Comparison of ENCODE assay signal across 28 mouse cellular contexts in genomic region chr2:73302722-73303121, GRCm38 (mm10). TPM values are rescaled to one million over a fixed set of nuclear protein-coding genes. Genes with fewer than 3 reads are reported as not detected.
DNase-seq lines count a peak whose midpoint lies in the region; ATAC-seq and TF ChIP-seq lines count a peak whose summit lies in the region.
"Had no signal": no experiment of that assay in that cellular context is flagged by ENCODE, and none has a peak within 500 bp of the region (broad histone marks: within the 10 kb centered on the region; RNA-seq: fewer than 3 reads in every experiment).

No protein-coding gene starts in this region.

- no peak for DNase-seq in liver, embryonic 11.5 days (ENCODE audit: low spot score)
- DNase-seq in liver, postnatal 0 days, result no peak
- no peak for DNase-seq in liver, embryonic 13.5 days
- no peak for DNase-seq in right cerebral cortex, postnatal 14 days
- DNase-seq: adrenal gland, adult 8-10 months; adrenal gland, postnatal 14 days; adrenal gland, postnatal 36 days; B cell, adult 2 months; cerebellum, adult 18-20 months; cerebellum, adult 8-10 months; cerebellum, adult 9-11 months; cerebellum, postnatal 25 days; forebrain, postnatal 0 days had no signal

- H3K9ac ChIP-seq in liver, embryonic 11.5 days (ENCODE audit: low read depth, low read length), result no peak overlapping the region
- H3K9ac ChIP-seq in liver, postnatal 0 days (replicated peaks), result no peak overlapping the region
- H3K9ac ChIP-seq in liver, embryonic 13.5 days, result peak overlapping the region; percentile 12; the same call in 1 of the 2 replicates
- H3K9ac ChIP-seq in liver, embryonic 15.5 days, result no peak overlapping the region
- no peak overlapping the region for H3K9ac ChIP-seq in kidney, embryonic 15.5 days
- H3K9ac ChIP-seq: embryonic facial prominence, embryonic 12.5 days; forebrain, embryonic 13.5 days; forebrain, embryonic 15.5 days; forebrain, postnatal 0 days had no signal

- no peaks in the 10 kb centered on the region for H3K27me3 ChIP-seq in liver, embryonic 11.5 days (replicated peaks; ENCODE audit: control insufficient read depth, insufficient read depth, low read length)
- no peaks in the 10 kb centered on the region for H3K27me3 ChIP-seq in liver, postnatal 0 days (ENCODE audit: insufficient read depth, low read length)
- H3K27me3 ChIP-seq in liver, embryonic 13.5 days, result no peaks in the 10 kb centered on the region
- H3K27me3 ChIP-seq in liver, embryonic 15.5 days, result no peaks in the 10 kb centered on the region
- H3K27me3 ChIP-seq in kidney, embryonic 15.5 days, result no peaks in the 10 kb centered on the region
- H3K27me3 ChIP-seq: CH12.LX; embryonic facial prominence, embryonic 12.5 days; forebrain, embryonic 13.5 days; forebrain, embryonic 15.5 days; Patski had no signal

- no peak for TF ChIP-seq CTCF in liver, postnatal 0 days (IDR thresholded peaks at IDR 0.05; ENCODE audit: low read depth)

- peaks cover 11% of the 10 kb centered on the region; the same call in 1 of the 2 replicates for H3K36me3 ChIP-seq in liver, embryonic 11.5 days (ENCODE audit: control insufficient read depth, insufficient read depth, low read length)
- peaks cover 72% of the 10 kb centered on the region for H3K36me3 ChIP-seq in liver, postnatal 0 days (replicated peaks; ENCODE audit: insufficient read depth, low read length)
- H3K36me3 ChIP-seq in liver, embryonic 13.5 days, result peaks cover 73% of the 10 kb centered on the region
- peaks cover 82% of the 10 kb centered on the region for H3K36me3 ChIP-seq in liver, embryonic 15.5 days (replicated peaks)
- peaks cover 66% of the 10 kb centered on the region for H3K36me3 ChIP-seq in kidney, embryonic 15.5 days

- H3K9me3 ChIP-seq in liver, embryonic 11.5 days (ENCODE audit: control insufficient read depth, low read length), result no peaks in the 10 kb centered on the region
- no peaks in the 10 kb centered on the region for H3K9me3 ChIP-seq in liver, postnatal 0 days (ENCODE audit: low read length)
- H3K9me3 ChIP-seq in liver, embryonic 13.5 days (replicated peaks), result no peaks in the 10 kb centered on the region
- H3K9me3 ChIP-seq in liver, embryonic 15.5 days (replicated peaks), result no peaks in the 10 kb centered on the region
- H3K9me3 ChIP-seq in kidney, embryonic 15.5 days (replicated peaks), result no peaks in the 10 kb centered on the region
- H3K9me3 ChIP-seq: embryonic facial prominence, embryonic 10.5 days; embryonic facial prominence, embryonic 12.5 days; forebrain, embryonic 13.5 days; forebrain, embryonic 15.5 days; G1E had no signal

- no peak overlapping the region for H3K4me3 ChIP-seq in liver, embryonic 11.5 days (ENCODE audit: low read depth, low read length)
- H3K4me3 ChIP-seq in liver, postnatal 0 days (ENCODE audit: low read depth, low read length), result no peak overlapping the region
- no peak overlapping the region for H3K4me3 ChIP-seq in liver, embryonic 13.5 days (replicated peaks)
- no peak overlapping the region for H3K4me3 ChIP-seq in liver, embryonic 15.5 days (replicated peaks)
- H3K4me3 ChIP-seq in kidney, embryonic 15.5 days (replicated peaks), result no peak overlapping the region
- H3K4me3 ChIP-seq: embryonic facial prominence, embryonic 10.5 days; embryonic facial prominence, embryonic 12.5 days; forebrain, embryonic 13.5 days; forebrain, embryonic 15.5 days had no signal

- no peak for ATAC-seq in liver, embryonic 11.5 days (replicated peaks; ENCODE audit: low FRiP score)
- ATAC-seq in liver, postnatal 0 days, result no peak
- ATAC-seq in erythroblast, adult 5-6 weeks (replicated peaks; ENCODE audit: low FRiP score, poor library complexity, severe bottlenecking), result peak; percentile 69
- ATAC-seq in liver, embryonic 13.5 days (ENCODE audit: low read depth), result no peak
- no peak for ATAC-seq in liver, embryonic 15.5 days (ENCODE audit: insufficient read depth)
- ATAC-seq in kidney, embryonic 15.5 days (replicated peaks; ENCODE audit: low FRiP score), result no peak
- no peak for ATAC-seq in megakaryocyte progenitor cell, adult 5-6 weeks (replicated peaks; ENCODE audit: poor library complexity)
- ATAC-seq: activated CD4-positive, CD25-positive, alpha-beta regulatory T cell, adult 4 months; CD4-positive, CD25-positive, alpha-beta regulatory T cell, adult 4 months; forebrain, embryonic 13.5 days; forebrain, embryonic 15.5 days; forebrain, postnatal 0 days; Patski had no signal

- WGBS in liver, embryonic 11.5 days, result 86% methylated on average over 9 of the region's 9 CpGs
- 79% methylated on average over 9 of the region's 9 CpGs for WGBS in liver, postnatal 0 days (ENCODE audit: insufficient replicate concordance)
- WGBS in liver, embryonic 13.5 days (ENCODE audit: insufficient replicate concordance), result 72% methylated on average over 9 of the region's 9 CpGs
- 68% methylated on average over 9 of the region's 9 CpGs for WGBS in liver, embryonic 15.5 days (ENCODE audit: insufficient replicate concordance)
- WGBS in kidney, embryonic 15.5 days, result 98% methylated on average over 9 of the region's 9 CpGs

- peak overlapping the region; percentile 70 for H3K27ac ChIP-seq in liver, embryonic 11.5 days (ENCODE audit: low read depth, low read length)
- no peak overlapping the region for H3K27ac ChIP-seq in liver, postnatal 0 days (ENCODE audit: low read depth)
- H3K27ac ChIP-seq in liver, embryonic 13.5 days, result peak overlapping the region; percentile 80
- peak overlapping the region; percentile 78 for H3K27ac ChIP-seq in liver, embryonic 15.5 days (replicated peaks)
- H3K27ac ChIP-seq in kidney, embryonic 15.5 days, result no peak overlapping the region
- H3K27ac ChIP-seq: embryonic facial prominence, embryonic 10.5 days; embryonic facial prominence, embryonic 12.5 days; forebrain, embryonic 13.5 days; forebrain, embryonic 15.5 days had no signal

- H3K4me1 ChIP-seq in liver, embryonic 11.5 days (replicated peaks; ENCODE audit: control insufficient read depth, insufficient read depth, low read length), result peaks cover 15% of the 10 kb centered on the region
- peaks cover 13% of the 10 kb centered on the region; the same call in 1 of the 2 replicates for H3K4me1 ChIP-seq in liver, postnatal 0 days (ENCODE audit: insufficient read depth)
- peaks cover 46% of the 10 kb centered on the region for H3K4me1 ChIP-seq in liver, embryonic 13.5 days (replicated peaks)
- H3K4me1 ChIP-seq in liver, embryonic 15.5 days (replicated peaks), result peaks cover 45% of the 10 kb centered on the region
- no peaks in the 10 kb centered on the region for H3K4me1 ChIP-seq in kidney, embryonic 15.5 days
- H3K4me1 ChIP-seq: embryonic facial prominence, embryonic 10.5 days; embryonic facial prominence, embryonic 12.5 days; forebrain, embryonic 13.5 days; forebrain, embryonic 15.5 days had no signal

- TF ChIP-seq EP300 in liver, postnatal 0 days (IDR thresholded peaks at IDR 0.05; ENCODE audit: low read depth), result no peak

- no peak overlapping the region; the same call in 1 of the 2 replicates for H3K4me2 ChIP-seq in liver, embryonic 11.5 days
- H3K4me2 ChIP-seq in liver, postnatal 0 days (ENCODE audit: low read depth, low read length), result no peak overlapping the region; the same call in 1 of the 2 replicates
- H3K4me2 ChIP-seq in liver, embryonic 13.5 days, result peak overlapping the region; percentile 34; the same call in 1 of the 2 replicates
- H3K4me2 ChIP-seq in liver, embryonic 15.5 days, result no peak overlapping the region
- no peak overlapping the region for H3K4me2 ChIP-seq in kidney, embryonic 15.5 days
- H3K4me2 ChIP-seq: embryonic facial prominence, embryonic 12.5 days; forebrain, embryonic 13.5 days; forebrain, embryonic 15.5 days had no signal

RNA-seq across cellular contexts. Expression of gene Scrn3, which starts 9.7 kb away (rescaled TPM):
- polyA plus RNA-seq in liver, embryonic 11.5 days (2014; fragmentation: Nextera tagmentation; extraction: Ambion mirVana), result 27.6 and 31.6 TPM in 2 replicates
- 20.5 and 21.9 TPM in 2 replicates for polyA plus RNA-seq in liver, postnatal 0 days (2015; fragmentation: Nextera tagmentation; extraction: Ambion mirVana)
- 19.2 and 21.1 TPM in 2 replicates for total RNA-seq in erythroblast, adult 5-6 weeks (2015; ENCODE audit: low replicate concordance)
- 32.5 and 33.6 TPM in 2 replicates for total RNA-seq in erythroblast, adult 5-6 weeks (2017; ENCODE audit: low replicate concordance)
- polyA plus RNA-seq in liver, embryonic 13.5 days (2015; fragmentation: Nextera tagmentation; extraction: Ambion mirVana), result 26.3 and 30.4 TPM in 2 replicates
- polyA plus RNA-seq in liver, embryonic 15.5 days (2015; fragmentation: Nextera tagmentation; extraction: Ambion mirVana), result 27.9 and 28.5 TPM in 2 replicates
- polyA plus RNA-seq in kidney, embryonic 15.5 days (2015; fragmentation: Nextera tagmentation; extraction: Ambion mirVana), result 18.5 TPM in 2 replicates
- 7.5 and 13.9 TPM in 2 replicates for total RNA-seq in megakaryocyte progenitor cell, adult 5-6 weeks (2015)
- 15.5 and 22.7 TPM in 2 replicates for total RNA-seq in megakaryocyte progenitor cell, adult 5-6 weeks (2017)

RNA-seq across cellular contexts. Expression of gene Cir1, which starts 9.8 kb away (rescaled TPM):
- polyA plus RNA-seq in liver, embryonic 11.5 days (2014; fragmentation: Nextera tagmentation; extraction: Ambion mirVana), result 22.1 and 22.6 TPM in 2 replicates
- polyA plus RNA-seq in liver, postnatal 0 days (2015; fragmentation: Nextera tagmentation; extraction: Ambion mirVana), result 18.4 and 21.4 TPM in 2 replicates
- total RNA-seq in erythroblast, adult 5-6 weeks (2015; ENCODE audit: low replicate concordance), result 57.6 and 67.9 TPM in 2 replicates
- total RNA-seq in erythroblast, adult 5-6 weeks (2017; ENCODE audit: low replicate concordance), result 76.7 and 127 TPM in 2 replicates
- 21.3 and 23.9 TPM in 2 replicates for polyA plus RNA-seq in liver, embryonic 13.5 days (2015; fragmentation: Nextera tagmentation; extraction: Ambion mirVana)
- polyA plus RNA-seq in liver, embryonic 15.5 days (2015; fragmentation: Nextera tagmentation; extraction: Ambion mirVana), result 14.1 and 17.4 TPM in 2 replicates
- 24.5 and 25.8 TPM in 2 replicates for polyA plus RNA-seq in kidney, embryonic 15.5 days (2015; fragmentation: Nextera tagmentation; extraction: Ambion mirVana)
- 11.3 and 14.8 TPM in 2 replicates for total RNA-seq in megakaryocyte progenitor cell, adult 5-6 weeks (2015)
- total RNA-seq in megakaryocyte progenitor cell, adult 5-6 weeks (2017), result 9.7 and 20.9 TPM in 2 replicates

RNA-seq across cellular contexts. Expression of gene Sp9, which starts 31.0 kb away (rescaled TPM):
- 0.05 TPM in 1 of 2 replicates, not detected in the other for polyA plus RNA-seq in liver, embryonic 11.5 days (2014; fragmentation: Nextera tagmentation; extraction: Ambion mirVana)
- polyA plus RNA-seq in liver, postnatal 0 days (2015; fragmentation: Nextera tagmentation; extraction: Ambion mirVana), result not detected in 2 replicates
- total RNA-seq in erythroblast, adult 5-6 weeks (2015; ENCODE audit: low replicate concordance), result not detected in 2 replicates
- 0.51 TPM in 1 of 2 replicates, not detected in the other for total RNA-seq in erythroblast, adult 5-6 weeks (2017; ENCODE audit: low replicate concordance)
- polyA plus RNA-seq in liver, embryonic 13.5 days (2015; fragmentation: Nextera tagmentation; extraction: Ambion mirVana), result not detected in 2 replicates
- not detected in 2 replicates for polyA plus RNA-seq in liver, embryonic 15.5 days (2015; fragmentation: Nextera tagmentation; extraction: Ambion mirVana)
- polyA plus RNA-seq in kidney, embryonic 15.5 days (2015; fragmentation: Nextera tagmentation; extraction: Ambion mirVana), result 0.06 TPM in 1 of 2 replicates, not detected in the other
- total RNA-seq in megakaryocyte progenitor cell, adult 5-6 weeks (2015), result not detected in 2 replicates
- total RNA-seq in megakaryocyte progenitor cell, adult 5-6 weeks (2017), result not detected in 2 replicates
- total RNA-seq: adrenal gland, adult 18-20 months; adrenal gland, adult 8-10 months; adrenal gland, postnatal 14 days; adrenal gland, postnatal 36 days had no signal
- polyA plus RNA-seq: activated CD4-positive, CD25-positive, alpha-beta regulatory T cell, adult 4 months; CD4-positive, CD25-positive, alpha-beta regulatory T cell, adult 4 months; erythroblast, embryonic 14.5 days; Patski had no signal

Comparison
In these comparisons a context has a peak if more than half of its experiments do, and no peak if none do; other contexts are left out.
1. H3K27ac ChIP-seq: peak in liver, embryonic 11.5 days (single experiment), liver, embryonic 13.5 days (single experiment) and liver, embryonic 15.5 days (single experiment); none in liver, postnatal 0 days (single experiment) and kidney, embryonic 15.5 days (single experiment).